Mouse (Mus musculus): ENCODE measurements around the gene Lhx5. TPM values are rescaled to one million over a fixed set of nuclear protein-coding genes. Genes with fewer than 3 reads are reported as not detected.

The Lhx5 gene
- polyA plus RNA-seq, 1 experiment = 0.03 TPM

DNA sequence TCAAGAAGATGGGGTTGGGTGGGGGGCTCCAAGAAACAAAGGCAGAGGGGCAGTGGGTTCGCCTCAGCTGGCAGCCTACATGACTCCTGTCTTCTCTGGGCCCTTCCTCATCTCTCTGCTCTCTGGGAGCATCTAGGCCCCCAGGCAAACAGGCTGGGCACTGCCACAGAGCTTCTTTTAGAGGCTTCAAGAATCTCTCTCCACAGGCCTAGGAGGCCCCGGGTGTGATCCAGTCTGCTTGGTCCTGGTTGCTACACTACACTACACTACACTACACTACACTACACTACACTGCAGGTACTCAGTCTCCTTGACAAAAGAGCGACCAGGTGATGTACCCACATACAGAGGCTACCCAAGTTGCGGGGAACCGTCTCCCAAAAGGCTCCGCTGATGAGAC, 1.8 kb upstream of the Lhx5 start:
- 8% methylated on average over 6 of the region's 6 CpGs for WGBS
- Histone ChIP-seq H3K4me1 (replicated peaks; ENCODE audit: control insufficient read depth, insufficient read depth, low read length) (no peaks in the 10 kb centered on the region), H3K27me3 (ENCODE audit: control insufficient read depth, insufficient read depth, low read length) (peaks cover 10% of the 10 kb centered on the region), H3K36me3 (ENCODE audit: control insufficient read depth, insufficient read depth, low read length) (no peaks in the 10 kb centered on the region), H3K27ac (ENCODE audit: control insufficient read depth, insufficient read depth, low read length) (no peak overlapping the region), H3K4me3 (ENCODE audit: control insufficient read depth, insufficient read depth, low read length) (no peak overlapping the region)
- DNase-seq = no peak
- TF ChIP-seq POLR2A (IDR thresholded peaks at IDR 0.05; ENCODE audit: control insufficient read depth, extremely low read depth, insufficient read depth, low read length, poor library complexity) = no peak
- no peak for TF ChIP-seq CTCF (IDR thresholded peaks at IDR 0.05; ENCODE audit: borderline replicate concordance, control insufficient read depth, extremely low read depth, insufficient read depth, low read length, poor library complexity)

DNA sequence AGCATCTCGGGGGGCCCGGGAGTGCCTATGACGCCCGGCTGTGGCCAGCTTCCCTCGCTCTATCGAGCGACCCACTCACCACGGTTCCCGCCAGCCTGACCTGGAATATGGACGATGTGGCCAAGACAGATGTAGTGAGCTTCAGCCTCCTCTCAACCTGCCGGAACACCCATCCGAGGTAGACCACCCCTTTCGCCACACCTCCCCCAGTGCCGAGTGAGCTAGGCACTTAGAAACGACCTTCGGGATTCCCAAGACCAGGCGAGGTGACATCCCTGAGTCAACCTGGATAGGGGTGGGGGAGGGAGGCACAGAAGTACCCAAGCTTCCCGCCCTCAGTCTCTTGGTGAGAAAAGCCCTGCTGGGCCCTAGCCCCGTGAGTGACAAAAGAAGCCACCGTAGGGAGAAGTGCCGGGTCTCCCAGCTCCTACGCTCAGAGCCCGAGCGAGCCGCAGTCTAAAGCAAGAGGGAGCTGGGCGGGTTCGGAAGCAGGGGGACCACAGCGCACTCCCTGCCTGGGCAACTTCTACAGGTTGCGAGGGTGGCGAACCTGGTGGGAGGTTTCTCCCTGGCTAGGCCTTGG, 407 bp upstream of the Lhx5 start:
- no peak for TF ChIP-seq CTCF (IDR thresholded peaks at IDR 0.05; ENCODE audit: borderline replicate concordance, control insufficient read depth, extremely low read depth, insufficient read depth, low read length, poor library complexity)
- no peak for TF ChIP-seq POLR2A (IDR thresholded peaks at IDR 0.05; ENCODE audit: control insufficient read depth, extremely low read depth, insufficient read depth, low read length, poor library complexity)
- Histone ChIP-seq H3K27me3 (ENCODE audit: control insufficient read depth, insufficient read depth, low read length) (peaks cover 20% of the 10 kb centered on the region), H3K27ac (ENCODE audit: control insufficient read depth, insufficient read depth, low read length) (no peak overlapping the region), H3K36me3 (ENCODE audit: control insufficient read depth, insufficient read depth, low read length) (no peaks in the 10 kb centered on the region), H3K4me3 (ENCODE audit: control insufficient read depth, insufficient read depth, low read length) (no peak overlapping the region), H3K4me1 (replicated peaks; ENCODE audit: control insufficient read depth, insufficient read depth, low read length) (no peaks in the 10 kb centered on the region)
- DNase-seq = no peak
- 8% methylated on average over 30 of the region's 30 CpGs for WGBS

DNA sequence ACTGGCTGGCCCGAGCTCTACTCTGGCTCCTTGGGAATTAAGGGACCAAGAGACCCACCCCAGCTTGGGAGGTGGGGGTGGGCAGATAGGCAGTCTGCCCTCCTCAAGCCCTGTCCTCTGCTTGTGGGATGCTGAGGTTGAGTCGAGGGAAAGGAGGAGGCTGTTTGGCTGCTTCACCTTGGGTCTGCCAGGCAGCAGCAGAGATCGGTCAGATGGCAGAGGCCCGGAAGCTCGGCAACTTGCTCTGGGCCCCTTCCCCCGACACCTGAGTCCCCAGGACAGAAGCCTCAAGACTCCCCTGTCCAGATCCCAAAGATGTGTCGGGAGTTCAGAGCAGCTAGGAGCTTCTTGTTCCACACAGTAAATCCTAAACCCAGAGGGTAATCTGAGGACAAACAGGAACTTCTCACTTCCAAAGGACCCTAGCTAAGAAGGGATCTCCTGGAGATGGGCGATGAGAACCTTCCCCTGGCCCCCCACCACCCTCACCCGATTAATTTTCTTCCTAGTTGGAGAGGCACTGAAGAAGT, 1.1 kb downstream of the Lhx5 start:
- TF ChIP-seq CTCF (IDR thresholded peaks at IDR 0.05; ENCODE audit: borderline replicate concordance, control insufficient read depth, extremely low read depth, insufficient read depth, low read length, poor library complexity) (no peak), POLR2A (IDR thresholded peaks at IDR 0.05; ENCODE audit: control insufficient read depth, extremely low read depth, insufficient read depth, low read length, poor library complexity) (no peak)
- no peak for DNase-seq
- no peaks in the 10 kb centered on the region for H3K36me3 ChIP-seq (ENCODE audit: control insufficient read depth, insufficient read depth, low read length)
- no peak overlapping the region for H3K27ac ChIP-seq (ENCODE audit: control insufficient read depth, insufficient read depth, low read length)
- no peaks in the 10 kb centered on the region for H3K4me1 ChIP-seq (replicated peaks; ENCODE audit: control insufficient read depth, insufficient read depth, low read length)
- 4% methylated on average over 9 of the region's 9 CpGs for WGBS
- H3K27me3 ChIP-seq (ENCODE audit: control insufficient read depth, insufficient read depth, low read length) = peaks cover 26% of the 10 kb centered on the region
- H3K4me3 ChIP-seq (ENCODE audit: control insufficient read depth, insufficient read depth, low read length) = no peak overlapping the region

DNA sequence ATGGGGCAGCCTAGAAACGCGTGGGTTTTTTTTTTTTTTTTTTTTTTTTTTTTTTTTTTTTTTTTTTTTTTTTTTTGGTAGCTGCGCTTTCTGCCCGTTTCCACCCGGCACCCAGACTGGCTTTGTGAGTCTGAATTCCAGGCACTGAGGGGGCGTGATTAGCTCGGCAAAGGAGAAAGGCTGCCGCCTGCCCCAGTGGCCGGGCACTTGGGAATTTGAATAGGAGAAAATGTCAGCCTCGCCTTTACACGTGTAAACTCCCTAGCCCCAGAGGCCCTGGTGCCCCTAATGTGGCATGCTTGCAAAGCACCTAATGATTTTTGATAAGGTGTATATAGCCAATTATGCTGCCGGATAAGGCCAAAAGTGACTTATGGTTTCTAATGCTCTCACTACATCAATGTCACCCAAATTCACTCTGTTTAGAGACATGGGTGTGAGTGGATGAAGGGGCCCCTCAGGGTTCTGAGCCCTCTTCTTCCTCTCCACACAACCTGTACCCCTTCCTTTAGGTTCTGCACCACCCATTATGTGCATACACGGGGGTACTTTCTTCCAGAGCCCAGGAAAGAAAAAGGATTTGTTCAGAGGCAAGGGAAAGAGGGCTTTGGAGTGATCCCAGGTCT, 1.7 kb downstream of the Lhx5 start:
- TF ChIP-seq CTCF (IDR thresholded peaks at IDR 0.05; ENCODE audit: borderline replicate concordance, control insufficient read depth, extremely low read depth, insufficient read depth, low read length, poor library complexity) (no peak), POLR2A (IDR thresholded peaks at IDR 0.05; ENCODE audit: control insufficient read depth, extremely low read depth, insufficient read depth, low read length, poor library complexity) (no peak)

DNA sequence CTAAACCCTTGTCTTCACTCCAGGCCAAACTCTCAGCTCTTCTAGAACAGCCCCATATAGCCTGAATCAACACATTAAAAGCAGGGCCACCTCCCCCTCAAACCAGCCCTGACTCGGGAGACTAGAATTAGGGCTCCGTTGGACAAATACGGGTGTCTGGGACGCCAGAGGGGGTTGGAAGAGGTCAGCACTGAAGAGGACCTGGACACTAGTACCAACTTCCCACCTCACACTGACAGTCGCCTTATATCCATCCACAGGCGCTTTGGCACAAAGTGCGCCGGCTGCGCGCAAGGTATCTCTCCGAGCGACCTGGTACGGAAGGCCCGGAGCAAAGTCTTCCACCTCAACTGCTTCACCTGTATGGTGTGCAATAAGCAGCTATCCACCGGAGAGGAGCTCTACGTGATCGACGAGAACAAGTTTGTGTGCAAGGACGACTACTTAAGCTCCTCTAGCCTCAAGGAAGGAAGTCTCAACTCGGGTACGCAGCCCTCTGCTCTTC, 2.8 kb downstream of the Lhx5 start:
- H3K4me3 ChIP-seq (ENCODE audit: control insufficient read depth, insufficient read depth, low read length) = no peak overlapping the region
- 8% methylated on average over 21 of the region's 21 CpGs for WGBS
- TF ChIP-seq POLR2A (IDR thresholded peaks at IDR 0.05; ENCODE audit: control insufficient read depth, extremely low read depth, insufficient read depth, low read length, poor library complexity) (no peak), CTCF (IDR thresholded peaks at IDR 0.05; ENCODE audit: borderline replicate concordance, control insufficient read depth, extremely low read depth, insufficient read depth, low read length, poor library complexity) (no peak)
- H3K4me1 ChIP-seq (replicated peaks; ENCODE audit: control insufficient read depth, insufficient read depth, low read length) = no peaks in the 10 kb centered on the region
- no peak overlapping the region for H3K27ac ChIP-seq (ENCODE audit: control insufficient read depth, insufficient read depth, low read length)
- DNase-seq = no peak
- no peaks in the 10 kb centered on the region for H3K36me3 ChIP-seq (ENCODE audit: control insufficient read depth, insufficient read depth, low read length)
- peaks cover 34% of the 10 kb centered on the region for H3K27me3 ChIP-seq (ENCODE audit: control insufficient read depth, insufficient read depth, low read length)

More for the DNA sequence above, 1.7 kb downstream of the Lhx5 start:
- 10% methylated on average over 13 of the region's 13 CpGs for WGBS
- no peak overlapping the region for H3K4me3 ChIP-seq (ENCODE audit: control insufficient read depth, insufficient read depth, low read length)
- no peak for DNase-seq
- peaks cover 31% of the 10 kb centered on the region for H3K27me3 ChIP-seq (ENCODE audit: control insufficient read depth, insufficient read depth, low read length)
- H3K36me3 ChIP-seq (ENCODE audit: control insufficient read depth, insufficient read depth, low read length) = no peaks in the 10 kb centered on the region
- H3K4me1 ChIP-seq (replicated peaks; ENCODE audit: control insufficient read depth, insufficient read depth, low read length) = no peaks in the 10 kb centered on the region
- no peak overlapping the region for H3K27ac ChIP-seq (ENCODE audit: control insufficient read depth, insufficient read depth, low read length)

DNA sequence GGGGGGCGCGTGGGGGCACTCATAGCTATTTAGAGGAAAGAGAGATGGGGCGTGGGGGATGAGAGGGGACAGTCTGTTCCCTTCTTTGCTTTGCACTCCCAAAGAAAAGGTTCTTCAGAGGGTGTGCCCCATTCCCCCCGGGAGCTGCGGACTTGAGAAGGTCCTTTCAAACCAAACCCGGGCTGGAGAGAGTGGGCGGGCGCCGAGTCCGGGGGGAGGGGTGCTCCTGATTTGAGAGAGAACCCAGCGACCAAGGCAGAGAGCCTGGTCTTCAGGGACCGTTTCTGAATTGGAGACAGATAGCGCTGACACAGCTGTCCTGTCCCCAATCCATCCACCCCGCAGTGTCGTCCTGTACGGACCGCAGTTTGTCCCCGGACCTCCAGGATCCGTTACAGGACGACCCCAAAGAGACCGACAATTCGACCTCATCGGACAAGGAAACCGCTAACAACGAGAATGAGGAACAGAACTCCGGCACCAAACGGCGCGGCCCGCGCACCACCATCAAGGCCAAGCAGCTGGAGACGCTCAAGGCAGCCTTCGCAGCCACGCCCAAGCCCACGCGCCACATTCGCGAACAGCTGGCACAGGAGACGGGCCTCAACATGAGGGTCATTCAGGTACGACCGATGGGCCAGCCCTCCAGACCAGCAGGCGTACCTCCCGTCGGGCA, 3.6 kb downstream of the Lhx5 start:
- H3K4me1 ChIP-seq (replicated peaks; ENCODE audit: control insufficient read depth, insufficient read depth, low read length) = no peaks in the 10 kb centered on the region
- TF ChIP-seq CTCF (IDR thresholded peaks at IDR 0.05; ENCODE audit: borderline replicate concordance, control insufficient read depth, extremely low read depth, insufficient read depth, low read length, poor library complexity) = no peak
- TF ChIP-seq POLR2A (IDR thresholded peaks at IDR 0.05; ENCODE audit: control insufficient read depth, extremely low read depth, insufficient read depth, low read length, poor library complexity) = no peak
- H3K27ac ChIP-seq (ENCODE audit: control insufficient read depth, insufficient read depth, low read length) = no peak overlapping the region
- no peak for DNase-seq
- WGBS = 3% methylated on average over 44 of the region's 44 CpGs
- no peaks in the 10 kb centered on the region for H3K36me3 ChIP-seq (ENCODE audit: control insufficient read depth, insufficient read depth, low read length)
- H3K27me3 ChIP-seq (ENCODE audit: control insufficient read depth, insufficient read depth, low read length) = peaks cover 41% of the 10 kb centered on the region
- no peak overlapping the region for H3K4me3 ChIP-seq (ENCODE audit: control insufficient read depth, insufficient read depth, low read length)

Measured in thymus, adult 2 months (tissue).